Mouse (Mus musculus): Measurements from ENCODE around the gene Trpc5.

Gene Trpc5

GRCm38 (mm10) chrX:144688142-144688206, at the start of gene Trpc5:
TSS of gene Trpc5 (minus strand) at chrX:144688180.
- DNase-seq, result no peak

GRCm38 (mm10) chrX:144716330-144716729, 28.4 kb upstream of the Trpc5 start:
- no peak for DNase-seq

GRCm38 (mm10) chrX:144689859-144690181, 1.8 kb upstream of the Trpc5 start:
- no peak for DNase-seq

- DNase-seq, result no peak
Measured at GRCm38 (mm10) chrX:144689119-144689858, 1.3 kb upstream of the Trpc5 start.

GRCm38 (mm10) chrX:144688207-144689118, 483 bp upstream of the Trpc5 start, which contains the start of gene Rtl4:
TSS of gene Rtl4 (plus strand) at chrX:144688907.
- no peak for DNase-seq

GRCm38 (mm10) chrX:144687742-144688141, 238 bp downstream of the Trpc5 start:
- DNase-seq, result no peak

- DNase-seq, result no peak
Measured at GRCm38 (mm10) chrX:144652196-144652595, 35.8 kb downstream of the Trpc5 start.

GRCm38 (mm10) chrX:144645394-144645793, 42.6 kb downstream of the Trpc5 start:
- no peak for DNase-seq

GRCm38 (mm10) chrX:144644756-144645155, 43.2 kb downstream of the Trpc5 start:
- DNase-seq, result no peak

GRCm38 (mm10) chrX:144612753-144613152, 75.2 kb downstream of the Trpc5 start:
- DNase-seq, result no peak

- no peak for DNase-seq
Measured at GRCm38 (mm10) chrX:144536431-144536830, 151.5 kb downstream of the Trpc5 start.

GRCm38 (mm10) chrX:144526042-144526441, 161.9 kb downstream of the Trpc5 start:
- DNase-seq, result no peak

GRCm38 (mm10) chrX:144523239-144523638, 164.7 kb downstream of the Trpc5 start:
- DNase-seq, result no peak

GRCm38 (mm10) chrX:144491394-144491793, 196.6 kb downstream of the Trpc5 start:
- no peak for DNase-seq

- DNase-seq, result peak; percentile 20
Measured at GRCm38 (mm10) chrX:144464416-144464815, 223.6 kb downstream of the Trpc5 start.

- no peak for DNase-seq
Measured at GRCm38 (mm10) chrX:144456281-144456680, 231.7 kb downstream of the Trpc5 start, which contains the start of gene Trpc5os. TSS of gene Trpc5os (plus strand) at chrX:144456581.

- DNase-seq, result no peak
Measured at GRCm38 (mm10) chrX:144423848-144424247, 264.1 kb downstream of the Trpc5 start.

GRCm38 (mm10) chrX:144421091-144421490, 266.9 kb downstream of the Trpc5 start:
- DNase-seq, result no peak

- no peak for DNase-seq
Measured at GRCm38 (mm10) chrX:144420259-144420658, 267.7 kb downstream of the Trpc5 start.

- no peak for DNase-seq
Measured at GRCm38 (mm10) chrX:144408036-144408435, 279.9 kb downstream of the Trpc5 start.

- peak; percentile 28 for DNase-seq
Measured at GRCm38 (mm10) chrX:144403526-144403925, 284.5 kb downstream of the Trpc5 start.

- no peak for DNase-seq
Measured at GRCm38 (mm10) chrX:144374196-144374595, 313.8 kb downstream of the Trpc5 start.

GRCm38 (mm10) chrX:144338355-144338754, 349.6 kb downstream of the Trpc5 start:
- no peak for DNase-seq

GRCm38 (mm10) chrX:144337938-144338337, 350.0 kb downstream of the Trpc5 start:
- no peak for DNase-seq

Data from layer of hippocampus, adult 9-11 months (tissue).